Mouse (Mus musculus) limb, embryonic 14.5 days (tissue): Measurements from ENCODE around the gene Vps53. TPM values are rescaled to one million over a fixed set of nuclear protein-coding genes. Genes with fewer than 3 reads are reported as not detected.

Experiments
- ATAC-seq: fragments of 200-750 bp; cut with Nextera tagmentation; 2 replicates; pipeline ENCODE4 v1.8.0; 2017; ENCODE audit warnings: low read depth, moderate number of reproducible peaks, moderate TSS enrichment; ENCODE audit not compliant: low FRiP score
- DNase-seq: peaks from one replicate; pipeline ENCODE4 v3.0.0-alpha.2; 2015; ENCODE audit warnings: low spot score
- H3K27ac ChIP-seq: fragments of 300-500 bp; sonication (generic); replicated peaks from 2 replicates; pipeline ENCODE4 v1.5.1; 2014; ENCODE audit warnings: low read depth, mild to moderate bottlenecking, low read length, moderate library complexity, mixed read lengths
- H3K27me3 ChIP-seq: fragments of 300-500 bp; sonication (generic); 2 replicates; pipeline ENCODE4 v1.6.1; 2014; ENCODE audit warnings: low read length, mixed read lengths; ENCODE audit not compliant: control insufficient read depth, insufficient read depth
- H3K36me3 ChIP-seq: fragments of 300-500 bp; sonication (generic); 2 replicates; pipeline ENCODE4 v1.6.1; 2014; ENCODE audit warnings: mild to moderate bottlenecking, low read length, moderate library complexity, mixed read lengths; ENCODE audit not compliant: control insufficient read depth, insufficient read depth
- H3K4me1 ChIP-seq: fragments of 300-500 bp; sonication (generic); 2 replicates; pipeline ENCODE4 v1.6.1; 2014; ENCODE audit warnings: antibody characterized with exemption, low read length, mixed read lengths; ENCODE audit not compliant: control insufficient read depth, insufficient read depth
- H3K4me2 ChIP-seq: fragments of 300-500 bp; sonication (generic); replicated peaks from 2 replicates; pipeline ENCODE4 v1.6.1; 2014; ENCODE audit warnings: low read depth, mild to moderate bottlenecking, low read length, moderate library complexity; ENCODE audit not compliant: severe bottlenecking
- H3K4me3 ChIP-seq: fragments of 300-500 bp; sonication (generic); replicated peaks from 2 replicates; pipeline ENCODE4 v1.5.1; 2014; ENCODE audit warnings: low read length
- H3K9ac ChIP-seq: fragments of 300-500 bp; sonication (generic); 2 replicates; pipeline ENCODE4 v1.6.1; 2014; ENCODE audit warnings: mild to moderate bottlenecking, low read depth, low read length, moderate library complexity; ENCODE audit not compliant: severe bottlenecking
- H3K9me3 ChIP-seq: fragments of 300-500 bp; sonication (generic); 2 replicates; pipeline ENCODE4 v1.6.1; 2016; ENCODE audit warnings: low read length; ENCODE audit not compliant: control insufficient read depth
- POLR2A ChIP-seq: fragments of 200-500 bp; IDR thresholded peaks from 2 replicates; pipeline ENCODE4 v1.8.0; 2012; ENCODE audit warnings: inconsistent platforms, mild to moderate bottlenecking, moderate library complexity, borderline replicate concordance; ENCODE audit not compliant: insufficient read depth, insufficient read length; ENCODE audit errors: extremely low read depth
- WGBS: fragments of 180-500 bp; shearing (Covaris S2); extraction: QIAGEN DNeasy Blood & Tissue Kit; methylation state at CpG from one replicate; pipeline ENCODE4 v1.1.7; 2014; 5-methylcytosine and 5-hydroxymethylcytosine counted together
- polyA plus RNA-seq, 2 experiments: library from polyadenylated mRNA; depleted of rRNA in 1 of 2; stranded (reverse) in 1 of 2; unstranded in 1 of 2; fragments of >200 nt; fragmentation: Nextera tagmentation in 1 of 2; extraction: Ambion mirVana in 1 of 2; gene quantifications; 2 replicates each; pipeline versions ENCODE4 v1.2.1 to v1.2.3; 2012 to 2014

The Vps53 gene
- polyA plus RNA-seq, 2 experiments: 29.6 to 37.3 TPM

DNA sequence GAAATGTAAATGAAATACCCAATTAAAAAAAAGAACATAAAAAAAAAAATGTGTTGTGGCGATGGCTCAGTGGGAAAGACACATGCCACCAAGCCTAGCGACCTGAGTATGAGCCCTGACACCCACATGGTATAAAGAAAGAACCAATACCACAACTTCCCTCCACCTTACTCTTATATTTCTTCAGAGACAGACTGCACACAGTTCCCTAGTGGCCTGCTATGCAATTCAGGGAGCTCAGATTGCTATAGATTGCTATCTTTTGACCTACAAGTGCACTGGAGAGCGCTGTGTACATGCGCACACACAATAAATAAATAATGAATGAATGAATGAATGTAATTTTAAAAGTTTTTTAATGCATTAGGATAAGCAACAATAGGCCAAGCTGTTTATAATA is 4.3 kb upstream of the Vps53 start:
- ATAC-seq: no peak
- H3K27me3 ChIP-seq: no peaks in the 10 kb centered on the region
- DNase-seq: no peak
- H3K9me3 ChIP-seq: no peaks in the 10 kb centered on the region
- H3K27ac ChIP-seq: no peak overlapping the region
- H3K4me2 ChIP-seq: no peak overlapping the region
- H3K36me3 ChIP-seq: no peaks in the 10 kb centered on the region
- peaks cover 4% of the 10 kb centered on the region; the same call in 1 of the 2 replicates for H3K4me1 ChIP-seq
- WGBS: 84% methylated on average over 4 of the region's 4 CpGs
- TF ChIP-seq POLR2A: no peak
- no peak overlapping the region for H3K4me3 ChIP-seq
- H3K9ac ChIP-seq: no peak overlapping the region

DNA sequence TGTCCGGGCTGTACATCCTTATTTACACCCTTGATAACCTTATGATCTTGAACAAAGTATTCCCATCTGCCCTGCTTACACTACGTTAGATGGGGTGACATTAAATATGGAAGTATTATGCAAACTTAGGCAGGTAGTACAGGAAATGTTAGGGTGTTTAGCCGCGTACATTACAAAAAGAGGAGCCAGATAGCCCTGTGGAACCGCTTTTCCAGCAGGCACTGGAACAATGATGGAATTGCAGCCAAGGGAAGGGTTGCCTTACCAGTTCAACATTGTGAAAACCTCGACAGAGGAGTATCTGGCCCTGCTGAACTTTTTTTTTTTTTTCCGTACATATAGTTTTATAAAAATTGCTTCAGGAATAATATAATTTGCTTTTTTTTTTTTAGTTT is 696 bp upstream of the Vps53 start:
- no peak for DNase-seq
- no peaks in the 10 kb centered on the region for H3K9me3 ChIP-seq
- peak overlapping the region; percentile 83 for H3K4me3 ChIP-seq
- peaks cover 3% of the 10 kb centered on the region; the same call in 1 of the 2 replicates for H3K36me3 ChIP-seq
- peak overlapping the region; percentile 63 for H3K4me2 ChIP-seq
- peaks cover 9% of the 10 kb centered on the region; the same call in 1 of the 2 replicates for H3K4me1 ChIP-seq
- no peak for ATAC-seq
- H3K9ac ChIP-seq: peak overlapping the region; percentile 61
- TF ChIP-seq POLR2A: no peak
- 20% methylated on average over 7 of the region's 7 CpGs for WGBS
- no peaks in the 10 kb centered on the region for H3K27me3 ChIP-seq
- no peak overlapping the region for H3K27ac ChIP-seq

DNA sequence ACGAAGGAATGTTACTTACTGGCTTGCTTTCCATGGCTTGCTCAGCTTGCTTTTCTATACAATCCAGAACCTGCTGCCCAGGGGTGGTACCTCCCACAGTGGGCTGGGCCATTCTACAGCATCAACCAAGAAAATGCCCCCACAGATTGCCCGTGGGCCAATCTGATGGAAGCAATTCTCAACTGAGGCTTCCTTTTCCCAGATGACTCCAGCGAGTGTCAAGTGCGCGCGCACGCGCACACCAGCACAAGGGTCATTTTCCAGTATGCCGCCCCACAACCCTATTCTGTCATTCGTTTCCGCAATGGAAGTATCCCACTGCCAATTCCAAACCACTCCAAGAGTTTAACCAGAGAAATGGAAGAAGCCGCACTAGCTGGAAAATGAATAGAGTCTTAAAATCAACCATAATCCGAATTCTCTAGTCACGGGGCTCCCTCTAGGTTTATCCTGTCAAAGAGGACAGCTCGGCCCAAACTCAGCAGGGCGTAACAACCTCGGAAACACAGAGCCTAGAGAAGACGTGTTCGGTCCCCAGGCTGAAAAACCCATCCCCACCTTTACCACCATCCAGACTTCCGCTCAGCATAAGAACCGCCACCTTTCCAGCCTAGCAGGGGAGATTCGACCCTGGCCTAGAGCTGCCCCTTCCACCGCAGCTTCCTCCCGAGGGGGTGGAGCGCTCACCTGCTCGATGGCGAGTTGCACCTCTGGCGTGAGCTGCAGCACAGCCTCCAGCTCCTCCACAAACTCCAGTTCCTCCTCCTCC is 537 bp downstream of the Vps53 start:
- H3K27me3 ChIP-seq: no peaks in the 10 kb centered on the region
- H3K4me1 ChIP-seq: peaks cover 9% of the 10 kb centered on the region; the same call in 1 of the 2 replicates
- H3K4me2 ChIP-seq: peak overlapping the region; percentile 63
- 0 out of 2 replicates have a peak overlapping the region, but pooled peaks have one; percentile 38 for H3K27ac ChIP-seq
- peak overlapping the region; percentile 83 for H3K4me3 ChIP-seq
- H3K9ac ChIP-seq: peak overlapping the region; percentile 61
- no peaks in the 10 kb centered on the region for H3K9me3 ChIP-seq
- no peak for TF ChIP-seq POLR2A
- 1% methylated on average over 26 of the region's 28 CpGs for WGBS
- H3K36me3 ChIP-seq: peaks cover 6% of the 10 kb centered on the region
- ATAC-seq: peak; percentile 73
- peak; percentile 11 for DNase-seq

GRCm38 (mm10) chr11:76170207-76170606 is 9.2 kb downstream of the Vps53 start:
- no peaks in the 10 kb centered on the region for H3K27me3 ChIP-seq
- DNase-seq (no peak), ATAC-seq (no peak)
- H3K4me2 ChIP-seq: no peak overlapping the region
- no peaks in the 10 kb centered on the region for H3K4me1 ChIP-seq
- peaks cover 27% of the 10 kb centered on the region for H3K36me3 ChIP-seq
- H3K27ac ChIP-seq: no peak overlapping the region
- H3K4me3 ChIP-seq: no peak overlapping the region
- WGBS: 75% methylated on average over 5 of the region's 5 CpGs
- no peak for TF ChIP-seq POLR2A
- H3K9ac ChIP-seq: no peak overlapping the region
- H3K9me3 ChIP-seq: no peaks in the 10 kb centered on the region

GRCm38 (mm10) chr11:76168976-76169375 is 10.5 kb downstream of the Vps53 start:
- DNase-seq (peak; percentile 28), ATAC-seq (no peak)
- Histone ChIP-seq H3K9me3 (no peaks in the 10 kb centered on the region), H3K4me3 (no peak overlapping the region), H3K36me3 (peaks cover 29% of the 10 kb centered on the region), H3K4me1 (no peaks in the 10 kb centered on the region), H3K9ac (no peak overlapping the region), H3K27ac (no peak overlapping the region), H3K4me2 (no peak overlapping the region), H3K27me3 (no peaks in the 10 kb centered on the region)
- TF ChIP-seq POLR2A: no peak
- 71% methylated on average over 3 of the region's 3 CpGs for WGBS
